Mouse (Mus musculus) bone marrow macrophage, adult 2 months (primary cell): ENCODE measurements around the gene Cog5. TPM values are rescaled to one million over a fixed set of nuclear protein-coding genes. Genes with fewer than 3 reads are reported as not detected.

Experiments used
- H3K27ac ChIP-seq: 2 replicates; pipeline ENCODE4 v1.5.1; 2012; ENCODE audit warnings: low read depth, low read length; ENCODE audit not compliant: insufficient read depth
- H3K4me1 ChIP-seq: 2 replicates; pipeline ENCODE4 v1.6.1; 2012; ENCODE audit warnings: low read length; ENCODE audit not compliant: control insufficient read depth, insufficient read depth
- H3K4me3 ChIP-seq: 2 replicates; pipeline ENCODE4 v1.5.1; 2012; ENCODE audit warnings: mild to moderate bottlenecking, low read length, moderate library complexity; ENCODE audit not compliant: insufficient read depth
- CTCF ChIP-seq: IDR thresholded peaks from 2 replicates; pipeline ENCODE4 v1.5.1; 2012; ENCODE audit warnings: low read depth, mild to moderate bottlenecking, low read length, moderate library complexity
- POLR2A ChIP-seq: IDR thresholded peaks from 2 replicates; pipeline ENCODE4 v1.6.1; 2012; ENCODE audit warnings: mild to moderate bottlenecking, low read depth, low read length, borderline replicate concordance
- polyA plus RNA-seq: library from polyadenylated mRNA; stranded (reverse); fragments of >200 nt; gene quantifications from 2 replicates; pipeline ENCODE4 v1.2.4, GENCODE M21; 2012; ENCODE audit not compliant: missing spikeins, insufficient read depth, insufficient read length

The Cog5 gene
- polyA plus RNA-seq, 1 experiment: 36.5 TPM

DNA sequence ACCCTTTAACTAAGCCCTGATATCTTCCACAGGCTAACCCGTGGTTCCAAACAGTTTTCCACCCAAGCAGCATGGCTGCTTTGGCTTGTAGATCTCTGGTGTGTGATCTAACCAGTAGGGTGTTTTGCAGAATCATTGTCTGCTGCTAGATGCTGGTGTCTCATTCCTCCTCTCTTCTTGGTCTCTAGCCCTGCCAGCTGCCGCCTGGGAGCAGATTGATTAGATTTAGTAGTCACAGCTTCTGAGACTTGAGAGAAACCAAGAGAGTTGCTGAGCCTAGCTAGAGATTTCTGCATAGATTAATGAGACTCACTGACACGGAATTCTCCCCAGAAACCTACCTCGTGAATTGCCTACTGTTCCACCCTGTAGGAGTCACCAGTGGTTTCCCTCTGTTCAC lies 230.4 kb downstream of the Cog5 start:
- TF ChIP-seq CTCF: no peak
- no peak for TF ChIP-seq POLR2A
- Histone ChIP-seq H3K4me1 (peaks cover 5% of the 10 kb centered on the region), H3K27ac (no peak overlapping the region), H3K4me3 (no peak overlapping the region)

DNA sequence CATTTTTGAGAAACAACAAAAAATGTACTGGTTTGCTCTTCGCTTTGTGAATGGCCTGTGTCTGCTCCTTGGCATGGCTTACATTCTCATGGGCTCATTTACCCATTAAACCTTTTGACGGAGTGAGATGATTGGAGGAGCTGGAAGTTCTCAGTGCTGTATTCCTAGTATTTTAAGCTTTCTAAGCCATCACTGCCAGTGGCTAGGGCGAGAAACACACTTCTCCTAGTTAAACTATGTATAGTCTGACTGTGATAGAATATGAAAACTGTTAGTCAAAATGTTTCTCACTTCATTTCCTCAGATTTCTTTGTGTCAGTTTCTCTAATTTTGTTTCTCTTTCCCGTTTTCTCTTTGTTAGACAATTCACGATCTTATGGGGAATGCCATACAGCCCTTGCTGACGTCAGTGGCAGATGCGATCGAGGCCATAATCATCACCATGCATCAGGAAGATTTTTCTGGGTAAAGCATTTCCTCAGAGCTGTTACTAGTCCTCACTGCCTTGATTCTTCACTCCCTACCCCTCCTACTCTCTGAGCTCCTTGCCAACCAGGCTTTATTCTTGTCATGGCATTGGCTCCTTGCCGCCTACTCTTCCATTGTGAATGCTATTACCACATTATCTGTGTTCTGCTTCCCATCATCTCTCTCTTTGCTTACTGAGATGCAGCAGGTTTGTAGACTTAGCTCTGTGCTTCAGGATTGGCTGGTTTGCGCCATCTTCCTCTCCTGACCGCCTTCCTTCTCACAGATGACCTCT lies 231.4 kb downstream of the Cog5 start:
- no peak for TF ChIP-seq CTCF
- TF ChIP-seq POLR2A: no peak
- Histone ChIP-seq H3K4me3 (no peak overlapping the region), H3K4me1 (peaks cover 5% of the 10 kb centered on the region), H3K27ac (no peak overlapping the region)

DNA sequence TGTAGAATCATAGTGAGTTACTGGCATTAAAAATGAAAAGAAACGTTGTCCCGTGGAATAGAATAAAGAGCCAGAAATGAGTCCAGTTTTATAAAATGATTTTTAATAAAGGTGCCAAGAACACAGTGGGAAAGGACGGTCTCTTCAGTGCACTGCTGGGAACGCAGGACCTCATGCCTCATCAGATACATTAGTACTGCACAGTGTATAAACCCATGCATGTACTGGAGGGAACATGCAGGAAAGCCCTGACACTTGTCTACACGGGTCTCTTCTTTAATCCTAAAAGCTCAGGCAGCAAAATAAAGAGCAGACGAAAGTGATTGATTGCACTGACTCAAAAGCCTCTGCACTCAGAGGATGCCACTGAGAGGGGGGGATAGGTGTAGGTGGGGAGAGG lies 236.0 kb downstream of the Cog5 start:
- TF ChIP-seq CTCF (no peak), POLR2A (no peak)
- H3K4me1 ChIP-seq: peaks cover 2% of the 10 kb centered on the region; the same call in 1 of the 2 replicates

DNA sequence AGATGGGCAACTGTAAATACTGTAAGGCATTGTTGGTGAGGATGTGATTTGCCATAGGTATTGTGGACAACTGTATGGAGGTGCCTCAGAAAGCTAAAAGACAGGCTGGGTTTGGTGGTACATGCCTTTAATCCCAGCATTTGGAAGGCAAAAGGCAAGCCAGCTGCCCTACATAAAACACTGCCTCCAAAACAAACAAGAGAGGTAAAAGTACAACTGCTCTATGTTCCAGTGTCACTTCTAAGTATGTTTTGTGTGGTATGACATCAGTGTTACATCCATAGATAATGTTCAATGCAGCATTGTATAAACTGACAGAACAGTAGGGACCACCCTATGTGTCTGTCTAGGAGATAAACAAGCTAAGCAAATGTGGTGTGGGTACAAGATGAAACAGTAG lies 237.4 kb downstream of the Cog5 start:
- no peak overlapping the region for H3K4me3 ChIP-seq
- no peak overlapping the region for H3K27ac ChIP-seq
- TF ChIP-seq POLR2A (no peak), CTCF (no peak)
- peaks cover 2% of the 10 kb centered on the region; the same call in 1 of the 2 replicates for H3K4me1 ChIP-seq

More for the DNA sequence above, 236.0 kb downstream of the Cog5 start:
- H3K4me3 ChIP-seq: no peak overlapping the region
- no peak overlapping the region for H3K27ac ChIP-seq

DNA sequence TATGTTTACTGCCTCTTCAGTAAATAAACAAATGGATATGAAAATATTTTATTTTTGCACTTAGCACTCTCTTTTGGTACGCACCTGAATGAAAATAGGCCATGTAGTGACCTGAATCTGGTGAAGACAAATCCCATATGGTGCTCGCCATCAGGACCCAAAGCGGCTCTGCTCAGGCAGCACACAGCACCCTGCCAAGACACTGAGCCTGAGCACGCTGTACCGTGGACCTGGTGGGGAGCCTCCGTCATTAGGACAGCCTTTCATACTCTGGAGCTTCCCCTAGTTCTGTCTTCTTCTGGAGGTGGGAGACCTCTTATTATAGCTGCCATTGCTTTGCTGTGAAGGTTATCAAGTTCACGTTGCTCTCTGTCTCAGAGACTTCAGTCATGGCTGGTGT lies 238.1 kb downstream of the Cog5 start:
- peaks cover 2% of the 10 kb centered on the region; the same call in 1 of the 2 replicates for H3K4me1 ChIP-seq
- no peak overlapping the region for H3K4me3 ChIP-seq
- no peak overlapping the region for H3K27ac ChIP-seq
- TF ChIP-seq POLR2A (no peak), CTCF (no peak)

DNA sequence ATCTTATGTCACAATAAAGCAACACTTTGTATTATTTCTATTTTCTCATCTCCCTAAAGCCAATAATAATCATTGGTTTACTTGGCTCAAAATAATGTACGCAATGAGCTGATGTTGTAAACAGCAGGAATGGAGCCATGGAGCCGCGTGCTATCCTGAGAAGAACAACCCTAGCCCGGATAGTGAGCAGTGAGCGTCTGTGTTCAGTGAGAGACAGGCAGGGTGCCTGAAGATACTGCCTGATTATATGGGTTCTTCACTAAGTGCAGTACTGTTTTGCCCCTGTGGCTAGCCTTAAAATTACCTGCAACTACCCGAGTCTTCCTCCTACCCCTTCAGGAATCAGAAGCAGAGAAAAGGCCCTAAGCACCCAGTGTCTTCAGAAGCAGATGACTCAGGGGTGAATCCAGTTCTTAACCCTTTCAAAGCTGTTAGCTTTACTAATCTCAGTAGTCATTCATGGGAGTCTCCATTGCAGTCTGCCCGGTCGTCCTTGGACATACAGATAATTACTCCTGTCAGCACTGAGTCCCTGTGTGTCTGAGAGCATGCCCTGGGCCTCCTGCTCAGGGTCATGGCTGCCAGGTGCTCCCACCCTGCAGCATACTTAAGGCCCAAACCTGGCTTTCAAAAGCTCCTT lies 240.5 kb downstream of the Cog5 start:
- 0 out of 2 replicates have a peak, but pooled peaks cover 4% of the 10 kb centered on the region for H3K4me1 ChIP-seq
- no peak overlapping the region for H3K27ac ChIP-seq
- no peak for TF ChIP-seq CTCF
- no peak for TF ChIP-seq POLR2A
- H3K4me3 ChIP-seq: no peak overlapping the region

DNA sequence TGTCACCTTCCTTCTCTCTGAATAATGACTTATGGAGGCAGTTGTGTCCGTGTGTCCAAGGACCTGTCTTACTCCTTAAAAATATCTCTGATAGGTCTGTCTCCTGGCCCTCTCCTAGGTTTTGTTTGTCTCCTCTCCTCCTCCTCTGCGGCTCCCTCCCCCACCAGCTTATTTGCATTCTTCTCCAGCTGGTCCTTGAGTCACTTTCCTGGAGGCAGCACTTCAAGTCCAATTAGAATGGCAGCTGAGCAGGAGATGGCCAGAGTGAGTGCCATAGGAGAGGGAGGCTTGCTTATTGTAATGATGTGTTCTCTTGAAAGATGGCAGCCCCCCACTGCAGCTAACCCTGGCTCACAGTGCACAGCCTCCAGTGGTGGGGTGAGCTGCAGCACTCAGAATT lies 241.2 kb downstream of the Cog5 start:
- no peak overlapping the region for H3K4me3 ChIP-seq
- no peak overlapping the region for H3K27ac ChIP-seq
- TF ChIP-seq CTCF: no peak
- TF ChIP-seq POLR2A: no peak
- 0 out of 2 replicates have a peak, but pooled peaks cover 4% of the 10 kb centered on the region for H3K4me1 ChIP-seq

DNA sequence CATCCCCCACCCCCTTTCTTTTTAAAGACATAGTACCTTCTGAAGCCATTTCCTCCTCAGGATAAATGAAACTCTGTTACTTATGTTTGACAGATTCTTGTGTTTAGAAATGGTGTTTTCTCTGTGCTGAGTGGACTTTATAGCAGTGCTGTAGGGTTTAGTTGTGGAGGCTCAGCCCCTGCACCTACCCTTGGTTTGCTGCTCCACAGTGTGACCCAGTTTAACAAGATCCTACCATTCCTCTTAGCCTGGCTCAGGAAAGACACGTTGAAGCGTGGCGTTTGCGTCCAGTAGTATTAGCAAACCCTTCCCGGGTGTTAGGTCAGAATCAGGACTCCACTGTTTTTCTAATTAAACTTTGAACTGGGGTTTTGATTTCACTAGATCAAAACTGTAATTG lies 241.6 kb downstream of the Cog5 start:
- TF ChIP-seq CTCF: no peak
- TF ChIP-seq POLR2A: no peak
- H3K4me1 ChIP-seq: 0 out of 2 replicates have a peak, but pooled peaks cover 4% of the 10 kb centered on the region
- H3K4me3 ChIP-seq: no peak overlapping the region
- no peak overlapping the region for H3K27ac ChIP-seq

DNA sequence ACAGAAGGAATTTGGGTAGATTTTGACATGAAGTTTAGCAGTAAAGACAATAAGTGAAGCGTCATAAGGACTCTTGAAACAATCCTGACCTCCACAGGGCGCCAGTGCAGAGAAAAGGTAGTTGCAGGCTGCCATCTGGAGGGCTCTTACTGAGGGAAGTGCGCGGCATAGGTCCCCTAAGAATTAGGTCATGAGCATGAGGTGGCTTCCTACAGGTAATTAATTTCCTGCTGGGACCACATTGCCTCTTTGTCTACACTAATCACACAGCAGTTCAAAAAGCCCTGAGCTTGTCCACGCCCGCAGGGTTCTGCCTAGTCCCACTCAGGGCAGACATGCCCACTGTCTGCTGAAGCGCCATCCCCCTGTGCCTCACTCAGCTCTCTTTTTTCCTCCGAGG lies 242.3 kb downstream of the Cog5 start:
- H3K4me1 ChIP-seq: 0 out of 2 replicates have a peak, but pooled peaks cover 4% of the 10 kb centered on the region
- no peak overlapping the region for H3K27ac ChIP-seq
- H3K4me3 ChIP-seq: no peak overlapping the region
- no peak for TF ChIP-seq POLR2A
- TF ChIP-seq CTCF: no peak

DNA sequence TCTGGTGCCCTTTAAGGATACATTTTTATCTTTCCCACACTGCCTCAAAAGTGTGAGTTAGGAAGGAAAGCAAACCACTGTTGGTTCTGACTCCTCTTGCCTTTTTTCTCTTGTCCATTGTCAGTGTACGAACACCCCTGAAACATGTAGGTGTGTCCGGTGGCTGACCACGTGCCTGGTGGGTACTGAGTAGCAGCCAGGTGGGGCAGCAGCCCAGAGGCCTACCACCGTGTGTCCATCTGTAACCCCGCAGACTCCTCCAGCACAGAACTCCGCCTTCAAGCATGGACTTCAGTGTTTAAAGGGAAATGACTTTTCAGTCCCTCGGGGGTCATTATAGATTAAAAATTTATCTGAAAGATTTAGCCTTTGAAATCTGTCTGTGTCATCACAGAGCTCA lies 242.8 kb downstream of the Cog5 start:
- H3K4me1 ChIP-seq: 0 out of 2 replicates have a peak, but pooled peaks cover 4% of the 10 kb centered on the region
- TF ChIP-seq POLR2A (no peak), CTCF (no peak)
- H3K27ac ChIP-seq: no peak overlapping the region
- H3K4me3 ChIP-seq: no peak overlapping the region
